Mouse (Mus musculus) midbrain, embryonic 14.5 days (tissue): ENCODE measurements at regions not wholly inside any gene's neighbourhood (a gene's known extent, or its start where the extent isn't known, plus 50 kb on each side); places are given as distances from the start of the nearest gene placed in this dataset.

Source experiments
- ATAC-seq: fragments of 200-750 bp; cut with Nextera tagmentation; 2 replicates; pipeline ENCODE4 v1.8.0; 2017; ENCODE audit warnings: moderate number of reproducible peaks, moderate library complexity; ENCODE audit not compliant: low FRiP score, low TSS enrichment
- DNase-seq: peaks from one replicate; pipeline ENCODE4 v3.0.0-alpha.2; 2015
- H3K27ac ChIP-seq: fragments of 300-500 bp; sonication (generic); replicated peaks from 2 replicates; pipeline ENCODE4 v1.5.1; 2014; ENCODE audit warnings: mild to moderate bottlenecking, low read depth, low read length, moderate library complexity
- H3K27me3 ChIP-seq: fragments of 300-500 bp; sonication (generic); 2 replicates; pipeline ENCODE4 v1.6.1; 2014; ENCODE audit warnings: low read length, control low read depth, mixed read lengths; ENCODE audit not compliant: control insufficient read depth, insufficient read depth
- H3K36me3 ChIP-seq: fragments of 300-500 bp; sonication (generic); 2 replicates; pipeline ENCODE4 v1.6.1; 2014; ENCODE audit warnings: low read length, control low read depth; ENCODE audit not compliant: control insufficient read depth, insufficient read depth
- H3K4me1 ChIP-seq: fragments of 300-500 bp; sonication (generic); 2 replicates; pipeline ENCODE4 v1.6.1; 2014; ENCODE audit warnings: mild to moderate bottlenecking, antibody characterized with exemption, low read length, control low read depth; ENCODE audit not compliant: control insufficient read depth, insufficient read depth
- H3K4me2 ChIP-seq: fragments of 300-500 bp; sonication (generic); 2 replicates; pipeline ENCODE4 v1.6.1; 2014; ENCODE audit warnings: mild to moderate bottlenecking, low read length, moderate library complexity
- H3K4me3 ChIP-seq: fragments of 300-500 bp; sonication (generic); replicated peaks from 2 replicates; pipeline ENCODE4 v1.5.1; 2014; ENCODE audit warnings: low read depth, low read length
- H3K9ac ChIP-seq: fragments of 300-500 bp; sonication (generic); replicated peaks from 2 replicates; pipeline ENCODE4 v1.6.1; 2014; ENCODE audit warnings: mild to moderate bottlenecking, low read length, moderate library complexity
- H3K9me3 ChIP-seq: fragments of 300-500 bp; sonication (generic); 2 replicates; pipeline ENCODE4 v1.6.1; 2016; ENCODE audit warnings: low read length, control low read depth, mixed read lengths; ENCODE audit not compliant: control insufficient read depth
- WGBS: fragments of 180-500 bp; shearing (Covaris S2); extraction: QIAGEN DNeasy Blood & Tissue Kit; methylation state at CpG from one replicate; pipeline ENCODE4 v1.1.7; 2014; 5-methylcytosine and 5-hydroxymethylcytosine counted together

DNA sequence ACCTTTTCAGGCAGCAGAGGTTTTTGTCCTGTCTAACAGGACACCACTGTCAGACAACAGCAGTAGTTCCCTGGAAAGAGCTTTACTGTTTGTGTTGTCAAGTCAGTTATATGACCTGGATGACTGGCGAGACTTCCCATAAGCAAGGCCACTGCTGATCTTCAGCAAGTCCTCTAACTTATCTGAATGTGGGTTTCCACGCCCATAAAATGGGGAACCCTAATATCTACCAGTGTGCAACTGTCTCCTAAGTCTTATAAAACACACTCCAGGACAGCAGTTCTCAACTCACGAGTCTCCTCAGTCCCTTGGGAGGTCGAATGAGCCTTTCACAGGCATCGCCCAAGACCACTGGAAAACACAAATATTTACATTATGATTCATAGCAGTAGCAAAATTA is 232.9 kb downstream of the Sp3 start:
- no peaks in the 10 kb centered on the region for H3K4me1 ChIP-seq
- H3K4me2 ChIP-seq = no peak overlapping the region
- no peak overlapping the region for H3K4me3 ChIP-seq
- H3K9ac ChIP-seq = no peak overlapping the region
- 92% methylated on average over 5 of the region's 5 CpGs for WGBS
- no peaks in the 10 kb centered on the region for H3K36me3 ChIP-seq
- no peaks in the 10 kb centered on the region for H3K9me3 ChIP-seq
- no peak overlapping the region for H3K27ac ChIP-seq
- no peaks in the 10 kb centered on the region for H3K27me3 ChIP-seq
- no peak for DNase-seq
- no peak for ATAC-seq

DNA sequence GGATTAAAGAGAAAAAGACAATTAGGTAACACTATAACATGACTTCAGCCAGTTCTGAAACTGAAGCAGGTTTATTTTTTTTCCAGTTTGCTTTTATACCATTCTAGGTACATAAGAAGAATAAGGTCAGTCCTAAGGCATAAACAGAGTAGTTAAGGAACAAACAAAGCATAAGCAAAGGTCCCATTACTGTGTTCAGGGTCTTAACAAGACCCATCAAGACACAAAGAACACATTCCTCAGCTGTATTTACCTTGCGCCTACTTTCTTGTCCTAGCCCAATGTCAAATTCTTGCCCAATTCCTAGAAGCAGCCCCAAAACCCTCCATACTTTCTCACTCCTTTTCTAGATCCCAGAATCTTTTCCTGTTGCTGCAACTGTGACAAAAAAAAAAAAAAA is 230.8 kb downstream of the Sp3 start:
- 94% methylated on average over 1 of the region's 1 CpGs for WGBS
- Histone ChIP-seq H3K9ac (no peak overlapping the region), H3K4me3 (no peak overlapping the region), H3K27me3 (no peaks in the 10 kb centered on the region), H3K4me1 (no peaks in the 10 kb centered on the region), H3K27ac (no peak overlapping the region), H3K4me2 (no peak overlapping the region), H3K9me3 (no peaks in the 10 kb centered on the region), H3K36me3 (no peaks in the 10 kb centered on the region)
- DNase-seq = no peak
- ATAC-seq = no peak

DNA sequence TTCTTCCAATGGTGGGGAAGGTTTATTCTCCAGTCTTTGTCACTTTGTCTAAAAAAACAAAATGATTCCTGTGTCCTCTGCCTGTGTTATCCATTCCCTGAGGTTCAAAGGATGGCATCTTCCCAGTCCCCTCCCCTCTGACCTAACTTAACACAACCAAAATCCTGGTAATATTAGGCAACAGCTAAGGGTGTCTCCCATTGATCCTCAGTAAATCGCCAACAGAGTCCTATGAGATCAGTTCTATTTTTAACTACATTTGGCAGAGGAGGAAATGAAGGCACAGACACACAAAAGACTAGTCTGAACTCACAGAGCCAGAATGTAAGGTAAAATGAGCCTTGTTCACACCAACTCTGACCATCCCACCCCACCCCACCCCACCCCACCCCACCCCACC is 228.8 kb downstream of the Sp3 start:
- 79% methylated on average over 1 of the region's 1 CpGs for WGBS
- Histone ChIP-seq H3K4me2 (no peak overlapping the region), H3K27ac (no peak overlapping the region), H3K4me3 (no peak overlapping the region), H3K36me3 (no peaks in the 10 kb centered on the region), H3K27me3 (no peaks in the 10 kb centered on the region), H3K9ac (no peak overlapping the region), H3K4me1 (no peaks in the 10 kb centered on the region), H3K9me3 (no peaks in the 10 kb centered on the region)
- DNase-seq = no peak
- ATAC-seq = no peak

DNA sequence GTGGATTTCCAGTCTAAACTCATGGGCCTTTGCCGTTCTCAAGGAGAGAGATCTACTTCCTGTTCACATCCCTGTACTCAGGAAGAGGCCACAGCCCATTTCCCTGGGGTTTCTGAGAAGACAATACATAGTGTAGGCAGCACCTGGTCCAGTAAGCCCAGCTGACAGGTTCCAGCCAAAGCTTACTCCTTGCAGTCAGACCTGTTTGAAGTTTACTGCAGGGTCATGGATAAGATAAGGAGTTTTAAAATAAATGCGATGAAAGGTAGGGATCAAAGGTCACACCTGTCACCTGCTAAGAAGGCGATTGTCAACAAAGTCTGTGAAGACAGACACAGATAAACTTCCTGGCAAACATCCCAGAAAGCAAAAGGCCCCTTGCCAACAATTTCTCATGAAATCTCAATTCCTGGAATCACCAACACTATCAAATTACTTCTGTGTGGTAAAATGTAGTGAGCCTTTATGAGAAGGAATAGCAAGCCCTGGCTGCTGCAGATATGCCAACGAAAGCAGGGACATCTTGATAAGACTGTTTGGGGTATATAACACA is 227.5 kb downstream of the Sp3 start:
- ATAC-seq (no peak), DNase-seq (no peak)
- Histone ChIP-seq H3K9me3 (no peaks in the 10 kb centered on the region), H3K27me3 (no peaks in the 10 kb centered on the region), H3K27ac (no peak overlapping the region), H3K4me2 (no peak overlapping the region), H3K4me3 (no peak overlapping the region), H3K4me1 (no peaks in the 10 kb centered on the region), H3K36me3 (no peaks in the 10 kb centered on the region), H3K9ac (no peak overlapping the region)
- WGBS = 86% methylated on average over 4 of the region's 4 CpGs

DNA sequence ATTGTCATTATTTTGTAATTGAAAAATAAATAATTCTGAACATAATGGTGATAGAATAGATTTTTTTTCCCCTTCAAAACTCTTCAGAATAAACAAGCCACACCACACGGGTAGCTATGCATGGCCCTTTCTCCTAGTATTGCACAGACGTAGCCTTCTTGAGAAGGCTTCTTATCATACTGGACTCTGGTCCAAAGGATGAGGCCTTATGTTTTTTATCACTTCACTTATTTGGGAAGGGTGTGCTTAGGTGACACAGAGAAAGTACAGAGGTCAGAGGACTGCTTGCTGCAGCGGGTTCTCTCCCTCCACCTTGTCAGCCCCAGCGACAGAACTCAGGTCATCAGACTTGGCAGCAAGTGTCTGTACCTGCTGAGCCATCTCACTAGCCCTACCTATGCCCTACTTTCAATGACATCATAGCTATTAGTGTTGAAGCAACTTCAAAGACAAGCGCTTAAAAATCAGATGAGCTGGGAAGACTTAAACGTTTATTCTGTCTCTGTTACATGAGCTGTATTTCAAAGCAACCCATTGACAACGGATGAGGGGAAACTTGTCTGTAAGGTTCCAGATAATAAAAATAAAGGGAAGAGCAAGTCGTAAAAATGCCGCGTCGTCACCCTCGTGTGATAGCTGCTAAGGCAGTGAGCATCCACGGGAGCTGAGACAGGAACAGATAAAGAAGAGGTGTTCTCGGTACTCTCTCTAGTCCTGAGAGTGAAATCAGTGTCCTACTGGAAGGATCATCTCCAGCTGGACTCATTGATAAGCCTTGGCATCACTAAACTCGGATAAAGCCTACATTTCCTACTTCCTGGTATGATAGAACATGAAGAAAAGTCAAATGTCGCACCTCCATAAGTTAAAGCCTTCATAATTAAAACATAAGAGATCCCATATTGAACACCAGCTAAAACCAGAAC is 226.2 kb downstream of the Sp3 start:
- H3K4me2 ChIP-seq = no peak overlapping the region
- no peak overlapping the region for H3K27ac ChIP-seq
- ATAC-seq (no peak), DNase-seq (no peak)
- H3K4me1 ChIP-seq = no peaks in the 10 kb centered on the region
- H3K36me3 ChIP-seq = no peaks in the 10 kb centered on the region
- 94% methylated on average over 16 of the region's 16 CpGs for WGBS
- H3K9ac ChIP-seq = no peak overlapping the region
- no peaks in the 10 kb centered on the region for H3K9me3 ChIP-seq
- H3K4me3 ChIP-seq = no peak overlapping the region
- H3K27me3 ChIP-seq = no peaks in the 10 kb centered on the region

DNA sequence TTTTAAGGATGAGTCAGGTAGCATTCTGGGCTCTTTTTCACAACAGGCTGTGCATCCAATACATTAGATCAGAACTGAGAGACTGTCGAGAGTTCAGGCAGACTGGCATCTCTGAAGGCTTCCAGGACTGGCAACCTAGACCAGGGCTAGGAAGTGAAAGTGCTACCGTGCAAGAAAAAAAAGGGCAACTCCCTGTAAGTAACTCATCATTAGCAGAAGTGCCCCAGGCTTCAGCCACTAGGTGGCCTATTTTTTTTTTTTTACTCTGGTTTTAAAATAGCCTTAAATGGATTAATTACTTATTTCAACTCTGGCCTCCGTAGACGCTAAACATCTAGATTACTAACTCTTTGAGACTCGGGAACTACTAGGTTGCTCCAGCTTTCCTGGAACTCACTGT is 216.8 kb downstream of the Sp3 start:
- Histone ChIP-seq H3K27me3 (no peaks in the 10 kb centered on the region), H3K4me2 (no peak overlapping the region), H3K9me3 (peaks cover 3% of the 10 kb centered on the region), H3K9ac (no peak overlapping the region), H3K27ac (no peak overlapping the region), H3K4me3 (no peak overlapping the region), H3K4me1 (no peaks in the 10 kb centered on the region), H3K36me3 (no peaks in the 10 kb centered on the region)
- 88% methylated on average over 5 of the region's 5 CpGs for WGBS
- ATAC-seq (no peak), DNase-seq (no peak)

DNA sequence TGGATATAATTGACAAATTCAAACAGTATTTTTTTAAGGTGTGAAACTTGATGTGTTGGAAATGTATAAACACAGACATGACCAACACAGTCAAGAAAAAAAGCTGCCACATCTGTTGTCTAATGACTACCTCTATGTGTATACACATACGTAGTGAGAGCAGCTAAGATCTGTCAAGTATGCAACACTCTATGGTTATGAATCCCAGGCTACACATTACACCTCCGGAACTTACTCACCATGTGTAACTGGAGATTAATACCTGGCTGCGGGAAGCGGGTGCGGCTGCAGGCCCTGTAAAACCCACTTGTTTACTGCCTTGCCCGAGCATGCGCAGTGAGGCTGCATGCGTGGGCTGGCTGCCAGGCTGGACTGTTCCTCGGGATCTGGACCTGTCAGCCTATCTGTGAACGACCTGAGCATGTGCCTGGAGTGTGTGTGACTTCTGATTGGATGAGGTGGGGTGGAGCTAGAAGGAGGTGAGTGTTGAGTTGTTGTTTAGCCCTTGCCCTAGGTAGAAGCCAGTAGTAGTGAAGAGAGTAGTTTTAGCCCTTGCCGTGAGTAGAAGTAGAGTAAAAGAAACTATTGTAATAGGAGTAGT is 211.1 kb downstream of the Sp3 start:
- no peaks in the 10 kb centered on the region for H3K4me1 ChIP-seq
- ATAC-seq (no peak), DNase-seq (no peak)
- no peak overlapping the region for H3K4me3 ChIP-seq
- no peaks in the 10 kb centered on the region for H3K9me3 ChIP-seq
- no peaks in the 10 kb centered on the region for H3K27me3 ChIP-seq
- no peaks in the 10 kb centered on the region for H3K36me3 ChIP-seq
- H3K9ac ChIP-seq = no peak overlapping the region
- WGBS = 84% methylated on average over 11 of the region's 11 CpGs
- no peak overlapping the region for H3K27ac ChIP-seq
- no peak overlapping the region for H3K4me2 ChIP-seq

DNA sequence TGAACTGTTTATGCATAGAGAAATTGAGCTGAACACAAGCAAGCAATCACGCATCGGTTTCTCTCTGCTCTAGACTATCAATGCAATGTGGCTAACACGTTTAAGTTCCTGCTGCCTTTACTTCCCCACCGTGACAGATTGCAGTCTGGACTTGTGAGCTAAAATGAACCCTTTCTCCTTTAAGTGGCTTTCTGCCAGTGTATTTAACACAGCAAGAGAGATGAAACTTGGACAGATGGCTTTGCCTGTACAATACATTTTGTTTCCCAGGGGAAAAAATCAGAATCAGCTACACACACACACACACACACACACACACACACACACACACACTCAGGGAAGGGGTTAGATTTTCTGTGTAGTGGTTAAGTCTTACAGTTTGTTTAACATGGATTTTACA is 206.8 kb downstream of the Sp3 start:
- 75% methylated on average over 4 of the region's 4 CpGs for WGBS
- Histone ChIP-seq H3K9ac (no peak overlapping the region), H3K27me3 (no peaks in the 10 kb centered on the region), H3K36me3 (no peaks in the 10 kb centered on the region), H3K4me2 (no peak overlapping the region), H3K4me1 (no peaks in the 10 kb centered on the region), H3K9me3 (no peaks in the 10 kb centered on the region), H3K27ac (no peak overlapping the region), H3K4me3 (no peak overlapping the region)
- DNase-seq (peak; percentile 46), ATAC-seq (no peak)

DNA sequence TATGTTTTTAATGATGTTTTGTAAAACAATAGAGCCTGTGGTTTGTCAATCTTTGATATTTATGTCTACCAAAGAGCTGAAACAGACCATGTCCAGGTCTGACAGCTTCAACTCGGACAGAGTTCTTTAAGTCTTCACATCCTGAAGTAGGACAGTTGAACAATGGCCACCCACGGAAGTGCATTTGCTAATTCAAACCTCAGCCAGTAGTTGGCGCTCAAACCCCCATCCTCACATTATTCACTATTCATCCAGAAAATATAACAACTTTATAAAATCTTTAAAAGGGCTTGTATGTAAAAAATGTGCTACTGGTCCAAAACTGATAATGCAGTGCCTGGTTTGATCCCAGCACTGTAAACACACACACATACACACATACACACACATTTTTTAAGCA is 202.9 kb downstream of the Sp3 start:
- Histone ChIP-seq H3K36me3 (no peaks in the 10 kb centered on the region), H3K27me3 (no peaks in the 10 kb centered on the region), H3K4me3 (no peak overlapping the region), H3K9me3 (no peaks in the 10 kb centered on the region), H3K4me1 (peaks cover 8% of the 10 kb centered on the region), H3K4me2 (no peak overlapping the region), H3K27ac (no peak overlapping the region), H3K9ac (no peak overlapping the region)
- ATAC-seq = no peak
- WGBS = 45% methylated on average over 3 of the region's 3 CpGs
- DNase-seq = peak; percentile 40
